Mouse (Mus musculus) spleen, adult 2 months (tissue): ENCODE results near the gene Stub1.
A peak's percentile ranks its signal among the peaks of the same experiment; 100 is the strongest.

Source experiments
- CTCF ChIP-seq: fragments of 200-500 bp; IDR thresholded peaks from 2 replicates; pipeline ENCODE4 v1.5.1; 2011; ENCODE audit warnings: mild to moderate bottlenecking, inconsistent platforms; ENCODE audit not compliant: insufficient read depth, insufficient read length, insufficient replicate concordance; ENCODE audit errors: extremely low read depth
- POLR2A ChIP-seq: fragments of 200-500 bp; IDR thresholded peaks from 2 replicates; pipeline ENCODE4 v1.6.1; 2011; ENCODE audit warnings: low read depth, low read length, inconsistent platforms

- TF ChIP-seq CTCF (no peak), POLR2A (peak; percentile 24)
Measured at GRCm38 (mm10) chr17:25785281-25785745, 47.9 kb downstream of the Stub1 start, which contains the start of gene Haghl.
